Mouse (Mus musculus): ENCODE results near the gene Mcrs1. TPM values are rescaled to one million over a fixed set of nuclear protein-coding genes. Genes with fewer than 3 reads are reported as not detected.
A peak's percentile ranks its signal among the peaks of the same experiment; 100 is the strongest.

Gene Mcrs1
- total RNA-seq (2012; rRNA removed): 113 and 131 TPM in 2 replicates
- polyA plus RNA-seq (2012; ENCODE audit: insufficient read depth in 1 of 2, insufficient read length in 2 of 2, low read depth in 1 of 2, low replicate concordance in 2 of 2, missing spikeins in 1 of 2): 100 to 1,000 TPM in 1 of 2 experiments, not detected in 1; 124 TPM

DNA sequence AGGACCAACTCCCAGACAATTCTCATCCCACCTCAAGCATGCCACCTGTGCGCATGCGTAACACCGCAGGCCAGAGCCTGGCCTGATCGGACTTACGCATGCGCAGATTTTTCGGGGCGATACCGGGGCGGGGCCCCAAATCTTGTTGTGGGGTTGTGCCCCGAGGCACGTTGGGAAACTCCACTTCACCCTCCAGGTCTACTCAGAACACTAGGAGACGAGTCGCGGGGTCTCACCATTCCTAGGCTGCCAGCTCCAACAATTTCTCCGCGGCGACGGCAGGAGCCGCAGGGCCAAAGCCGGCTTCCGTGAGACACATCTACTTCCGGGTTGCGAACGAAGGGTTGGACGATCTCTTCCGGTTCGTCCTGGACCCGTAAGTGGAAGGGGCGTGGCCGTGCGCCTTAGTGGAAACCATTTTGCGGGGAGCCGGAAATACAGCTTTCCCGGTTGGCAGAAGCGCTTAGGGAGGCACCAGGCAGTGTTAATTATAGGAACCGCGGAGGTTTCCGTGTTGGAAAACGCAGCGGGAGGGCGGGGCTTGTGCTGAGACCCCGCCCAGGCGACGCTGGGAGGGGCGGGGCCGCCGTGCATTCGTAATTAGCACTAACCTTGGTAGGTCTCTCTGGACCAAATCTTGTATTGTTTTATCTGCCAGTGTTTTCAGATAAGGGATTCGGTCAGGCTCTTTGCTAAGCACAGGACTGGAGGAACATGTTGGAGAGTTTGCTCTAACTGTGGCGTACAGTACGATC lies at the start of gene Mcrs1:
TSS of gene Mcrs1 (minus strand) at position 336 of the 755 bp plus-strand sequence.
- peaks cover 0 to 5% of the 10 kb centered on the region in 2 experiments; a peak in 2 of 4 replicates for H3K36me3 ChIP-seq (ENCODE audit: control insufficient read depth in 1 of 2, insufficient read depth in 2 of 2, low read length in 2 of 2)
- no peaks in the 10 kb centered on the region for H3K9me3 ChIP-seq (replicated peaks; ENCODE audit: insufficient read depth, low read length)
- H3K27ac ChIP-seq (ENCODE audit: control insufficient read depth, low read depth, low read length): peak within 1 kb of the TSS; percentile 95

DNA sequence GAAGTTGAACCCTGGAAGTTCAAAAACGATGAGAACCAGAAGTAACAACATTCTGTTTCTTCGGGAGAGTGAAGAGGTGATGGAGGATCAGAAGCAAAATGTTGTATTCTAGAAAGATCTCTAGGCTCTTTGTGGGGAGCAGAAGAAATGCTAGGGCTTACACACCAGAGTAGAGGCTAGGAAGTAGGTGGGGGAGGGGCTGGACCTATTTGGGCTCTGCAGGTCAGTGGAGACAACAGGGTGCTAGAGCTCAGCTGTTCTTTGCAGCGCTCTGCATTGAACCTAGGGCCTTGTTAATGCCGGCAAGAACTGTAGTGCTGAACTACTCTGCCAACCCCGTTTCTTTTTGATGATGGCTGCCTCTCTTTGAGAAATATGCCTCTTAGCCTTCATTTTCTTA lies 44.5 kb upstream of the Mcrs1 start:
- H3K27ac ChIP-seq (ENCODE audit: control insufficient read depth, low read depth, low read length): no peak overlapping the region
- no peak for TF ChIP-seq MEF2A (IDR thresholded peaks at IDR 0.05; ENCODE audit: extremely low read depth, insufficient replicate concordance, low read depth, low read length, poor library complexity, severe bottlenecking)
- TF ChIP-seq GABPA (IDR thresholded peaks at IDR 0.05; ENCODE audit: low read depth, low read length): no peak
- no peak for TF ChIP-seq POLR2AphosphoS5 (IDR thresholded peaks at IDR 0.05; ENCODE audit: borderline replicate concordance, low read depth, low read length)
- TF ChIP-seq ETS1 (IDR thresholded peaks at IDR 0.05; ENCODE audit: low read depth, low read length): no peak
- no peak for TF ChIP-seq USF2 (IDR thresholded peaks at IDR 0.05; ENCODE audit: borderline replicate concordance in 1 of 2, insufficient read depth in 1 of 2, low read depth in 1 of 2, low read length in 2 of 2)
- TF ChIP-seq MXI1 (IDR thresholded peaks at IDR 0.05; ENCODE audit: low read depth, low read length): no peak
- no peak for TF ChIP-seq TBP (IDR thresholded peaks at IDR 0.05; ENCODE audit: low read depth, low read length)
- TF ChIP-seq USF1 (IDR thresholded peaks at IDR 0.05; ENCODE audit: low read depth, low read length): no peak
- TF ChIP-seq POLR2A (IDR thresholded peaks at IDR 0.05; ENCODE audit: control insufficient read depth in 1 of 2, insufficient read depth in 1 of 2, low read depth in 1 of 2, low read length in 2 of 2, poor library complexity in 1 of 2): no peak
- no peak for TF ChIP-seq HCFC1 (IDR thresholded peaks at IDR 0.05; ENCODE audit: low read depth, low read length)
- no peak for TF ChIP-seq ELF1 (IDR thresholded peaks at IDR 0.05; ENCODE audit: low read depth, low read length)
- no peak for TF ChIP-seq GATA1 (IDR thresholded peaks at IDR 0.05; ENCODE audit: low read depth, low read length)
- no peak for TF ChIP-seq KAT2A (conservative IDR thresholded peaks at IDR 0.05; ENCODE audit: low read depth, low read length)
- TF ChIP-seq NELFE (IDR thresholded peaks at IDR 0.05; ENCODE audit: low read depth, low read length): no peak

More for the DNA sequence above, at the start of gene Mcrs1:
- H3K79me2 ChIP-seq (ENCODE audit: control insufficient read depth, insufficient read depth, low read length, poor library complexity): peaks cover 4% of the 10 kb centered on the region; the same call in 1 of the 2 replicates
- H3K9ac ChIP-seq (ENCODE audit: control insufficient read depth, low read depth, low read length, poor library complexity, severe bottlenecking): peak within 1 kb of the TSS; percentile 84
- no peak for TF ChIP-seq MAFK (IDR thresholded peaks at IDR 0.05; ENCODE audit: borderline replicate concordance, low read depth, low read length)
- no peak; the same call in 1 of the 2 replicates for TF ChIP-seq ZNF384 (IDR thresholded peaks at IDR 0.05; ENCODE audit: low read depth, low read length)
- TF ChIP-seq POLR2AphosphoS2 (IDR thresholded peaks at IDR 0.05; ENCODE audit: low read length): no peak
- no peak; the same call in 1 of the 2 replicates for TF ChIP-seq ZMIZ1 (IDR thresholded peaks at IDR 0.05; ENCODE audit: low read depth, low read length)
- TF ChIP-seq GATA1 (IDR thresholded peaks at IDR 0.05; ENCODE audit: low read depth, low read length): peak; percentile 73
- TF ChIP-seq MYB (IDR thresholded peaks at IDR 0.05; ENCODE audit: low read depth, low read length): peak; percentile 94
- peak; percentile 95 for TF ChIP-seq KAT2A (conservative IDR thresholded peaks at IDR 0.05; ENCODE audit: low read depth, low read length)
- 0 out of 2 replicates have a peak, but pooled peaks have one; percentile 42 for TF ChIP-seq TCF12 (IDR thresholded peaks at IDR 0.05; ENCODE audit: low read depth, low read length)
- TF ChIP-seq RCOR1 (IDR thresholded peaks at IDR 0.05; ENCODE audit: low read depth, low read length): peak; percentile 74; the same call in 1 of the 2 replicates
- TF ChIP-seq SMC3 (IDR thresholded peaks at IDR 0.05; ENCODE audit: low read depth, low read length): no peak
- TF ChIP-seq ELF1 (IDR thresholded peaks at IDR 0.05; ENCODE audit: low read depth, low read length): peak; percentile 99
- peak; percentile 65 for TF ChIP-seq MAX (IDR thresholded peaks at IDR 0.05; ENCODE audit: low read length)
- no peak for TF ChIP-seq E2F4 (IDR thresholded peaks at IDR 0.05; ENCODE audit: borderline replicate concordance, low read depth, low read length)
- TF ChIP-seq SIN3A (IDR thresholded peaks at IDR 0.05; ENCODE audit: low read length): peak; percentile 92
- no peak for TF ChIP-seq CHD1 (IDR thresholded peaks at IDR 0.05; ENCODE audit: low read depth, low read length)
- no peak for TF ChIP-seq POLR2AphosphoS5 (IDR thresholded peaks at IDR 0.05; ENCODE audit: borderline replicate concordance, low read depth, low read length)
- peak; percentile 76 for TF ChIP-seq NRF1 (IDR thresholded peaks at IDR 0.05; ENCODE audit: insufficient read depth, low read depth, low read length, poor library complexity, severe bottlenecking)
- peak; percentile 38 to 77; a peak in 2 of 4 replicates for TF ChIP-seq POLR2A (IDR thresholded peaks at IDR 0.05; ENCODE audit: control insufficient read depth in 1 of 2, insufficient read depth in 1 of 2, low read depth in 1 of 2, low read length in 2 of 2, poor library complexity in 1 of 2)
- TF ChIP-seq HCFC1 (IDR thresholded peaks at IDR 0.05; ENCODE audit: low read depth, low read length): peak; percentile 99
- TF ChIP-seq MYC (IDR thresholded peaks at IDR 0.05; ENCODE audit: low read depth, low read length): peak; percentile 84
- TF ChIP-seq BHLHE40 (IDR thresholded peaks at IDR 0.05; ENCODE audit: borderline replicate concordance, low read depth, low read length): no peak
- no peak for TF ChIP-seq GABPA (IDR thresholded peaks at IDR 0.05; ENCODE audit: low read depth, low read length)
- peak; percentile 66 for TF ChIP-seq MAZ (IDR thresholded peaks at IDR 0.05; ENCODE audit: low read depth, low read length)
- TF ChIP-seq MXI1 (IDR thresholded peaks at IDR 0.05; ENCODE audit: low read depth, low read length): peak; percentile 70
- TF ChIP-seq USF2 (IDR thresholded peaks at IDR 0.05; ENCODE audit: borderline replicate concordance in 1 of 2, insufficient read depth in 1 of 2, low read depth in 1 of 2, low read length in 2 of 2): no peak
- peak; percentile 55 for TF ChIP-seq NELFE (IDR thresholded peaks at IDR 0.05; ENCODE audit: low read depth, low read length)
- TF ChIP-seq MEF2A (IDR thresholded peaks at IDR 0.05; ENCODE audit: extremely low read depth, insufficient replicate concordance, low read depth, low read length, poor library complexity, severe bottlenecking): no peak
- 0 out of 6 replicates have a peak, but pooled peaks of 1 of the 3 experiments have one; percentile 8 for TF ChIP-seq CTCF (IDR thresholded peaks at IDR 0.05 in 2 of 3, conservative IDR thresholded peaks at IDR 0.05 in 1 of 3; ENCODE audit: control insufficient read depth in 1 of 3, insufficient read depth in 1 of 3, low read depth in 2 of 3, low read length in 3 of 3, poor library complexity in 1 of 3, severe bottlenecking in 1 of 3)
- TF ChIP-seq TBP (IDR thresholded peaks at IDR 0.05; ENCODE audit: low read depth, low read length): peak; percentile 48
- TF ChIP-seq ZC3H11A (IDR thresholded peaks at IDR 0.05; ENCODE audit: low read depth, low read length): peak; percentile 42; the same call in 1 of the 2 replicates
- TF ChIP-seq ETS1 (IDR thresholded peaks at IDR 0.05; ENCODE audit: low read depth, low read length): peak; percentile 60; the same call in 1 of the 2 replicates
- peak in 1 of 2 experiments; percentile 45; a peak in 2 of 4 replicates for TF ChIP-seq EP300 (IDR thresholded peaks at IDR 0.05; ENCODE audit: low read depth in 1 of 2, low read length in 2 of 2)
- peak; percentile 49; the same call in 1 of the 2 replicates for TF ChIP-seq CHD2 (IDR thresholded peaks at IDR 0.05; ENCODE audit: low read length)
- TF ChIP-seq UBTF (IDR thresholded peaks at IDR 0.05; ENCODE audit: borderline replicate concordance, insufficient read depth, low read depth, low read length): no peak
- H3K27me3 ChIP-seq (ENCODE audit: control insufficient read depth in 1 of 2, insufficient read depth in 2 of 2, low read length in 2 of 2): no peaks in the 10 kb centered on the region
- DNase-seq (ENCODE audit: low read depth, low spot score): peak; percentile 100
- peaks cover 0 to 15% of the 10 kb centered on the region in 2 experiments; a peak in 2 of 4 replicates for H3K4me1 ChIP-seq (ENCODE audit: control insufficient read depth in 1 of 2, insufficient read depth in 2 of 2, low read length in 2 of 2)
- H3K4me3 ChIP-seq (ENCODE audit: control insufficient read depth in 1 of 2, insufficient read depth in 1 of 2, low read depth in 2 of 2, low read length in 2 of 2): peak within 1 kb of the TSS; percentile 76 to 83

More for the DNA sequence above, 44.5 kb upstream of the Mcrs1 start:
- peak; percentile 26 for DNase-seq (ENCODE audit: low read depth, low spot score)
- H3K4me3 ChIP-seq (ENCODE audit: control insufficient read depth in 1 of 2, insufficient read depth in 1 of 2, low read depth in 2 of 2, low read length in 2 of 2): no peak overlapping the region
- H3K27me3 ChIP-seq (ENCODE audit: control insufficient read depth in 1 of 2, insufficient read depth in 2 of 2, low read length in 2 of 2): peaks cover 3 to 5% of the 10 kb centered on the region in 2 experiments; a peak in 3 of 4 replicates
- peaks cover 2 to 8% of the 10 kb centered on the region in 2 experiments; a peak in 1 of 4 replicates for H3K4me1 ChIP-seq (ENCODE audit: control insufficient read depth in 1 of 2, insufficient read depth in 2 of 2, low read length in 2 of 2)
- H3K79me2 ChIP-seq (ENCODE audit: control insufficient read depth, insufficient read depth, low read length, poor library complexity): peaks cover 1% of the 10 kb centered on the region
- H3K36me3 ChIP-seq (ENCODE audit: control insufficient read depth in 1 of 2, insufficient read depth in 2 of 2, low read length in 2 of 2): peaks cover 0 to 5% of the 10 kb centered on the region in 2 experiments; a peak in 1 of 4 replicates
- no peaks in the 10 kb centered on the region for H3K9me3 ChIP-seq (replicated peaks; ENCODE audit: insufficient read depth, low read length)
- no peak overlapping the region for H3K9ac ChIP-seq (ENCODE audit: control insufficient read depth, low read depth, low read length, poor library complexity, severe bottlenecking)

All from MEL (cell line).